Mouse (Mus musculus) kidney, embryonic 15.5 days (tissue): ENCODE measurements around the gene Nacad. TPM values are rescaled to one million over a fixed set of nuclear protein-coding genes. Genes with fewer than 3 reads are reported as not detected.

Experiments
- ATAC-seq: fragments of 200-750 bp; cut with Nextera tagmentation; replicated peaks from 2 replicates; pipeline ENCODE4 v1.8.0; 2017; ENCODE audit warnings: moderate TSS enrichment; ENCODE audit not compliant: low FRiP score
- H3K27ac ChIP-seq: fragments of 300-500 bp; sonication (generic); 2 replicates; pipeline ENCODE4 v1.5.1; 2015; ENCODE audit warnings: mild to moderate bottlenecking, inconsistent platforms
- H3K27me3 ChIP-seq: fragments of 300-500 bp; sonication (generic); 2 replicates; pipeline ENCODE4 v1.6.1; 2015; ENCODE audit warnings: inconsistent platforms
- H3K36me3 ChIP-seq: fragments of 300-500 bp; sonication (generic); 2 replicates; pipeline ENCODE4 v1.6.1; 2015; ENCODE audit warnings: inconsistent platforms
- H3K4me1 ChIP-seq: fragments of 300-500 bp; sonication (generic); 2 replicates; pipeline ENCODE4 v1.6.1; 2015; ENCODE audit warnings: inconsistent platforms
- H3K4me2 ChIP-seq: fragments of 300-500 bp; sonication (generic); 2 replicates; pipeline ENCODE4 v1.6.1; 2015; ENCODE audit warnings: moderate library complexity, mild to moderate bottlenecking, inconsistent platforms
- H3K4me3 ChIP-seq: fragments of 300-500 bp; sonication (generic); replicated peaks from 2 replicates; pipeline ENCODE4 v1.5.1; 2015; ENCODE audit warnings: mild to moderate bottlenecking, inconsistent platforms
- H3K9ac ChIP-seq: fragments of 300-500 bp; sonication (generic); 2 replicates; pipeline ENCODE4 v1.6.1; 2015; ENCODE audit warnings: mild to moderate bottlenecking, inconsistent platforms
- H3K9me3 ChIP-seq: fragments of 300-500 bp; sonication (generic); replicated peaks from 2 replicates; pipeline ENCODE4 v1.6.1; 2016; ENCODE audit warnings: inconsistent platforms
- WGBS: fragments of 180-500 bp; shearing (Covaris S2); methylation state at CpG from one replicate; pipeline ENCODE4 v1.1.7; 2015; ENCODE audit warnings: mixed read lengths; 5-methylcytosine and 5-hydroxymethylcytosine counted together
- polyA plus RNA-seq: library from polyadenylated mRNA; unstranded; fragments of >200 nt; fragmentation: Nextera tagmentation; extraction: Ambion mirVana; gene quantifications from 2 replicates; pipeline ENCODE4 v1.2.1, GENCODE M21; 2015

Gene Nacad
- polyA plus RNA-seq, 1 experiment from 2014 or later = 3.7 TPM

GRCm38 (mm10) chr11:6627731-6628130 is 21.9 kb upstream of the Nacad start:
- H3K4me2 ChIP-seq = no peak overlapping the region
- H3K4me1 ChIP-seq = peaks cover 30% of the 10 kb centered on the region
- WGBS = 69% methylated on average over 4 of the region's 4 CpGs
- no peak for ATAC-seq
- no peak overlapping the region for H3K27ac ChIP-seq
- 0 out of 2 replicates have a peak, but pooled peaks cover 3% of the 10 kb centered on the region for H3K9me3 ChIP-seq
- no peak overlapping the region for H3K9ac ChIP-seq
- no peaks in the 10 kb centered on the region for H3K27me3 ChIP-seq
- H3K4me3 ChIP-seq = no peak overlapping the region
- peaks cover 20% of the 10 kb centered on the region for H3K36me3 ChIP-seq

- Histone ChIP-seq H3K4me3 (peak overlapping the region; percentile 82), H3K9ac (peak overlapping the region; percentile 65), H3K4me1 (peaks cover 30% of the 10 kb centered on the region), H3K36me3 (peaks cover 33% of the 10 kb centered on the region), H3K9me3 (no peaks in the 10 kb centered on the region), H3K27ac (peak overlapping the region; percentile 91), H3K4me2 (peak overlapping the region; percentile 80), H3K27me3 (no peaks in the 10 kb centered on the region)
- WGBS = 12% methylated on average over 16 of the region's 16 CpGs
- peak; percentile 26 for ATAC-seq
Observed at GRCm38 (mm10) chr11:6626388-6626772, 20.5 kb upstream of the Nacad start.

- under 1% methylated on average over 66 of the region's 66 CpGs for WGBS
- peak; percentile 96 for ATAC-seq
- Histone ChIP-seq H3K4me1 (peaks cover 30% of the 10 kb centered on the region), H3K27ac (peak within 1 kb of the TSS; percentile 91), H3K9me3 (no peaks in the 10 kb centered on the region), H3K36me3 (peaks cover 40% of the 10 kb centered on the region), H3K9ac (peak within 1 kb of the TSS; percentile 65), H3K4me3 (peak within 1 kb of the TSS; percentile 82), H3K4me2 (peak within 1 kb of the TSS; percentile 80), H3K27me3 (no peaks in the 10 kb centered on the region)
Observed at GRCm38 (mm10) chr11:6625478-6626387, 19.9 kb upstream of the Nacad start, which contains the start of gene Tbrg4. Gene Tbrg4 (minus strand): TSS chr11:6626067.

GRCm38 (mm10) chr11:6624619-6625382 is 18.9 kb upstream of the Nacad start:
- H3K27ac ChIP-seq = no peak overlapping the region
- peaks cover 30% of the 10 kb centered on the region for H3K4me1 ChIP-seq
- H3K9me3 ChIP-seq = no peaks in the 10 kb centered on the region
- no peak for ATAC-seq
- peak overlapping the region; percentile 82 for H3K4me3 ChIP-seq
- H3K27me3 ChIP-seq = no peaks in the 10 kb centered on the region
- peak overlapping the region; percentile 80 for H3K4me2 ChIP-seq
- peak overlapping the region; percentile 65 for H3K9ac ChIP-seq
- WGBS = 70% methylated on average over 14 of the region's 14 CpGs
- H3K36me3 ChIP-seq = peaks cover 49% of the 10 kb centered on the region

- no peaks in the 10 kb centered on the region for H3K27me3 ChIP-seq
- WGBS = 92% methylated on average over 10 of the region's 10 CpGs
- no peak overlapping the region for H3K4me3 ChIP-seq
- no peak overlapping the region for H3K27ac ChIP-seq
- no peak overlapping the region for H3K9ac ChIP-seq
- H3K36me3 ChIP-seq = peaks cover 60% of the 10 kb centered on the region
- no peaks in the 10 kb centered on the region for H3K9me3 ChIP-seq
- peak overlapping the region; percentile 80 for H3K4me2 ChIP-seq
- peaks cover 30% of the 10 kb centered on the region for H3K4me1 ChIP-seq
- no peak for ATAC-seq
Observed at GRCm38 (mm10) chr11:6623704-6624103, 17.9 kb upstream of the Nacad start.

GRCm38 (mm10) chr11:6615250-6616205 is 9.7 kb upstream of the Nacad start:
- H3K4me2 ChIP-seq = no peak overlapping the region
- no peaks in the 10 kb centered on the region for H3K27me3 ChIP-seq
- no peak overlapping the region for H3K27ac ChIP-seq
- no peak for ATAC-seq
- WGBS = 91% methylated on average over 12 of the region's 12 CpGs
- no peak overlapping the region for H3K9ac ChIP-seq
- H3K9me3 ChIP-seq = no peaks in the 10 kb centered on the region
- no peaks in the 10 kb centered on the region for H3K4me1 ChIP-seq
- no peak overlapping the region for H3K4me3 ChIP-seq
- H3K36me3 ChIP-seq = peaks cover 100% of the 10 kb centered on the region

- Histone ChIP-seq H3K9ac (0 out of 2 replicates have a peak overlapping the region, but pooled peaks have one; percentile 11), H3K4me2 (peak overlapping the region; percentile 62), H3K36me3 (no peaks in the 10 kb centered on the region), H3K9me3 (no peaks in the 10 kb centered on the region), H3K4me3 (peak overlapping the region; percentile 32), H3K27me3 (peaks cover 33% of the 10 kb centered on the region), H3K4me1 (peaks cover 33% of the 10 kb centered on the region), H3K27ac (no peak overlapping the region)
- ATAC-seq = no peak
- WGBS = 10% methylated on average over 13 of the region's 13 CpGs
Observed at GRCm38 (mm10) chr11:6605021-6605481, 802 bp downstream of the Nacad start.

- Histone ChIP-seq H3K27me3 (peaks cover 33% of the 10 kb centered on the region), H3K9ac (no peak overlapping the region), H3K27ac (no peak overlapping the region), H3K4me1 (peaks cover 33% of the 10 kb centered on the region), H3K36me3 (no peaks in the 10 kb centered on the region), H3K4me3 (0 out of 2 replicates have a peak overlapping the region, but pooled peaks have one; percentile 32), H3K4me2 (0 out of 2 replicates have a peak overlapping the region, but pooled peaks have one; percentile 62), H3K9me3 (no peaks in the 10 kb centered on the region)
- no peak for ATAC-seq
Observed at GRCm38 (mm10) chr11:6604604-6604936, 1.3 kb downstream of the Nacad start.

GRCm38 (mm10) chr11:6603887-6604603 is 1.8 kb downstream of the Nacad start:
- peak overlapping the region; percentile 20 for H3K4me2 ChIP-seq
- H3K27ac ChIP-seq = no peak overlapping the region
- no peaks in the 10 kb centered on the region for H3K9me3 ChIP-seq
- peaks cover 33% of the 10 kb centered on the region for H3K27me3 ChIP-seq
- 11% methylated on average over 12 of the region's 12 CpGs for WGBS
- H3K36me3 ChIP-seq = no peaks in the 10 kb centered on the region
- no peak overlapping the region for H3K4me3 ChIP-seq
- H3K4me1 ChIP-seq = peaks cover 38% of the 10 kb centered on the region
- H3K9ac ChIP-seq = no peak overlapping the region
- ATAC-seq = peak; percentile 54

- peaks cover 46% of the 10 kb centered on the region for H3K4me1 ChIP-seq
- peaks cover 33% of the 10 kb centered on the region for H3K27me3 ChIP-seq
- no peak overlapping the region for H3K27ac ChIP-seq
- H3K9ac ChIP-seq = no peak overlapping the region
- no peak overlapping the region for H3K4me3 ChIP-seq
- H3K9me3 ChIP-seq = no peaks in the 10 kb centered on the region
- 78% methylated on average over 9 of the region's 9 CpGs for WGBS
- no peak for ATAC-seq
- H3K36me3 ChIP-seq = peaks cover 2% of the 10 kb centered on the region; the same call in 1 of the 2 replicates
- H3K4me2 ChIP-seq = no peak overlapping the region
Observed at GRCm38 (mm10) chr11:6603224-6603623, 2.6 kb downstream of the Nacad start.

- peaks cover 51% of the 10 kb centered on the region for H3K4me1 ChIP-seq
- H3K36me3 ChIP-seq = peaks cover 7% of the 10 kb centered on the region
- WGBS = 76% methylated on average over 5 of the region's 9 CpGs
- H3K9ac ChIP-seq = no peak overlapping the region
- no peak overlapping the region for H3K4me3 ChIP-seq
- peaks cover 33% of the 10 kb centered on the region for H3K27me3 ChIP-seq
- no peaks in the 10 kb centered on the region for H3K9me3 ChIP-seq
- H3K27ac ChIP-seq = no peak overlapping the region
- no peak overlapping the region for H3K4me2 ChIP-seq
- no peak for ATAC-seq
Observed at GRCm38 (mm10) chr11:6602662-6603061, 3.2 kb downstream of the Nacad start.
